Mouse (Mus musculus): Measurements from ENCODE around the gene Med12l. TPM values are rescaled to one million over a fixed set of nuclear protein-coding genes. Genes with fewer than 3 reads are reported as not detected.
A peak's percentile ranks its signal among the peaks of the same experiment; 100 is the strongest.

Med12l gene
- total and polyA plus RNA-seq, 3 experiments = 2.5 to 8.2 (median 6.9) TPM

DNA sequence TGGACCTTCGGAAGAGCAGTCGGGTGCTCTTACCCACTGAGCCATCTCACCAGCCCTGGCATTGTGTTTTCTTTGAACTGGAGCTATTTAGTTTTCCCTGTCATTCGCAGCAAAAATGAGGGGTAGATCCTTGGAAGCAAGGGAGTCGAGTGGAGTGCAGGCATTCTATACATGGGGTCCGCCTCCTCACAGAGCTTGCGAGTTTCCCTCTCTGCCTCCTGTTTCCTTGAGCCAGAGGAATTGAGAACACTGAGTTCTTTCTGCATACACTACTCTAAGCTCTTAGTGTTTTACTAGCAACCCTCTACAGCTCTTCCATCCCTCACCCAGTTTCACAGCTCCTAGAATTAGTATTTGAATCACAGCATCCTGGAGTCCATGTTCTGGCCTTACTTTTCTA is 149.8 kb downstream of the Med12l start:
- 91% methylated on average over 6 of the region's 6 CpGs for WGBS
- intact Hi-C loops (cut with DNase I) = no loop called here
- H3K36me3 ChIP-seq (ENCODE audit: control insufficient read depth, insufficient read depth, low read length) = no peaks in the 10 kb centered on the region
- no peaks in the 10 kb centered on the region for H3K4me1 ChIP-seq (ENCODE audit: control insufficient read depth, insufficient read depth, low read length)
- H3K27me3 ChIP-seq (ENCODE audit: control insufficient read depth, insufficient read depth, low read length) = no peaks in the 10 kb centered on the region
- TF ChIP-seq POLR2A (IDR thresholded peaks at IDR 0.05; ENCODE audit: insufficient read depth, low read depth, low read length) (no peak), CTCF (IDR thresholded peaks at IDR 0.05) (no peak), EP300 (IDR thresholded peaks at IDR 0.05; ENCODE audit: insufficient read depth, low read depth, low read length) (no peak)
- no peak for DNase-seq
- no peak overlapping the region for H3K9ac ChIP-seq (ENCODE audit: low read depth, low read length)
- no peaks in the 10 kb centered on the region for H3K79me2 ChIP-seq (replicated peaks; ENCODE audit: control insufficient read depth, insufficient read depth, low read length)
- no peak overlapping the region for H3K4me3 ChIP-seq
- H3K27ac ChIP-seq = no peak overlapping the region

- H3K27ac ChIP-seq = no peak overlapping the region
- no peaks in the 10 kb centered on the region for H3K79me2 ChIP-seq (replicated peaks; ENCODE audit: control insufficient read depth, insufficient read depth, low read length)
- H3K9ac ChIP-seq (ENCODE audit: low read depth, low read length) = no peak overlapping the region
- no peaks in the 10 kb centered on the region for H3K27me3 ChIP-seq (ENCODE audit: control insufficient read depth, insufficient read depth, low read length)
- H3K4me1 ChIP-seq (ENCODE audit: control insufficient read depth, insufficient read depth, low read length) = no peaks in the 10 kb centered on the region
- no peak for DNase-seq
- intact Hi-C loops (cut with DNase I) = no loop called here
- WGBS = 93% methylated on average over 5 of the region's 5 CpGs
- no peak overlapping the region for H3K4me3 ChIP-seq
- no peak for TF ChIP-seq CTCF (IDR thresholded peaks at IDR 0.05)
- no peak for TF ChIP-seq EP300 (IDR thresholded peaks at IDR 0.05; ENCODE audit: insufficient read depth, low read depth, low read length)
- no peak for TF ChIP-seq POLR2A (IDR thresholded peaks at IDR 0.05; ENCODE audit: insufficient read depth, low read depth, low read length)
- H3K36me3 ChIP-seq (ENCODE audit: control insufficient read depth, insufficient read depth, low read length) = no peaks in the 10 kb centered on the region
These were observed 151.4 kb downstream of the Med12l start for GRCm38 (mm10) chr3:59157048-59157447.

DNA sequence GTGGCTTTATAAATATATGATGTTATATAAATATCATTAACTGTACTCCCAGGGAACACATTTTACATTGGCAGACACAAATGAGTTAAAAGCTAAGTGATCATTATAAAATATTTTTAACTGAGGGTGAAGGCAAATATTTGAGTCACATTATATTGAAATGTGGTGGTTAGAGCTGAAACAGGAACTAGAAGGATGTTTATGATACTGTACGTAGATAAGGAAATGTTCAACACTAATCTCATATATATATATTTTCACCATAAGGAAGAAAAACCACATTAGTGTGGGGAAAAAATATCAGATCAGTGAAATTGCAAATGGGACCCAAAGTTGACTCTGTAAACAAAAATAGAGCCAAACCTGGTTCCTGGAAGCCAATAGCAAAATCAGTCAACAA is 154.8 kb downstream of the Med12l start:
- TF ChIP-seq POLR2A (IDR thresholded peaks at IDR 0.05; ENCODE audit: insufficient read depth, low read depth, low read length) (no peak), EP300 (IDR thresholded peaks at IDR 0.05; ENCODE audit: insufficient read depth, low read depth, low read length) (no peak), CTCF (IDR thresholded peaks at IDR 0.05) (no peak)
- no peak overlapping the region for H3K4me3 ChIP-seq
- H3K4me1 ChIP-seq (ENCODE audit: control insufficient read depth, insufficient read depth, low read length) = no peaks in the 10 kb centered on the region
- H3K79me2 ChIP-seq (replicated peaks; ENCODE audit: control insufficient read depth, insufficient read depth, low read length) = no peaks in the 10 kb centered on the region
- H3K27ac ChIP-seq = no peak overlapping the region
- H3K27me3 ChIP-seq (ENCODE audit: control insufficient read depth, insufficient read depth, low read length) = no peaks in the 10 kb centered on the region
- no peak for DNase-seq
- H3K36me3 ChIP-seq (ENCODE audit: control insufficient read depth, insufficient read depth, low read length) = no peaks in the 10 kb centered on the region
- H3K9ac ChIP-seq (ENCODE audit: low read depth, low read length) = no peak overlapping the region
- 88% methylated on average over 1 of the region's 1 CpGs for WGBS
- intact Hi-C loops (cut with DNase I) = no loop called here

- 67% methylated on average over 2 of the region's 2 CpGs for WGBS
- H3K9ac ChIP-seq (ENCODE audit: low read depth, low read length) = no peak overlapping the region
- no peaks in the 10 kb centered on the region for H3K79me2 ChIP-seq (replicated peaks; ENCODE audit: control insufficient read depth, insufficient read depth, low read length)
- intact Hi-C loops (cut with DNase I) = no loop called here
- H3K27me3 ChIP-seq (ENCODE audit: control insufficient read depth, insufficient read depth, low read length) = no peaks in the 10 kb centered on the region
- DNase-seq = no peak
- H3K27ac ChIP-seq = no peak overlapping the region
- no peak overlapping the region for H3K4me3 ChIP-seq
- no peaks in the 10 kb centered on the region for H3K36me3 ChIP-seq (ENCODE audit: control insufficient read depth, insufficient read depth, low read length)
- TF ChIP-seq POLR2A (IDR thresholded peaks at IDR 0.05; ENCODE audit: insufficient read depth, low read depth, low read length) (no peak), CTCF (IDR thresholded peaks at IDR 0.05) (no peak), EP300 (IDR thresholded peaks at IDR 0.05; ENCODE audit: insufficient read depth, low read depth, low read length) (no peak)
- peaks cover 3% of the 10 kb centered on the region; the same call in 1 of the 2 replicates for H3K4me1 ChIP-seq (ENCODE audit: control insufficient read depth, insufficient read depth, low read length)
These were observed 161.9 kb downstream of the Med12l start for GRCm38 (mm10) chr3:59167417-59168054.

GRCm38 (mm10) chr3:59168476-59168875 is 162.9 kb downstream of the Med12l start:
- TF ChIP-seq POLR2A (IDR thresholded peaks at IDR 0.05; ENCODE audit: insufficient read depth, low read depth, low read length) (no peak), EP300 (IDR thresholded peaks at IDR 0.05; ENCODE audit: insufficient read depth, low read depth, low read length) (no peak), CTCF (IDR thresholded peaks at IDR 0.05) (no peak)
- no peak overlapping the region for H3K4me3 ChIP-seq
- WGBS = 90% methylated on average over 6 of the region's 6 CpGs
- H3K36me3 ChIP-seq (ENCODE audit: control insufficient read depth, insufficient read depth, low read length) = no peaks in the 10 kb centered on the region
- H3K27me3 ChIP-seq (ENCODE audit: control insufficient read depth, insufficient read depth, low read length) = no peaks in the 10 kb centered on the region
- no peak for DNase-seq
- no peak overlapping the region for H3K9ac ChIP-seq (ENCODE audit: low read depth, low read length)
- no peak overlapping the region for H3K27ac ChIP-seq
- intact Hi-C loops (cut with DNase I) = no loop called here
- peaks cover 3% of the 10 kb centered on the region; the same call in 1 of the 2 replicates for H3K4me1 ChIP-seq (ENCODE audit: control insufficient read depth, insufficient read depth, low read length)
- H3K79me2 ChIP-seq (replicated peaks; ENCODE audit: control insufficient read depth, insufficient read depth, low read length) = no peaks in the 10 kb centered on the region

GRCm38 (mm10) chr3:59169215-59169614 is 163.6 kb downstream of the Med12l start:
- peaks cover 3% of the 10 kb centered on the region; the same call in 1 of the 2 replicates for H3K4me1 ChIP-seq (ENCODE audit: control insufficient read depth, insufficient read depth, low read length)
- no peaks in the 10 kb centered on the region for H3K27me3 ChIP-seq (ENCODE audit: control insufficient read depth, insufficient read depth, low read length)
- H3K4me3 ChIP-seq = no peak overlapping the region
- no peaks in the 10 kb centered on the region for H3K79me2 ChIP-seq (replicated peaks; ENCODE audit: control insufficient read depth, insufficient read depth, low read length)
- no peak overlapping the region for H3K27ac ChIP-seq
- no peak for DNase-seq
- WGBS = 71% methylated on average over 4 of the region's 4 CpGs
- H3K9ac ChIP-seq (ENCODE audit: low read depth, low read length) = no peak overlapping the region
- intact Hi-C loops (cut with DNase I) = no loop called here
- H3K36me3 ChIP-seq (ENCODE audit: control insufficient read depth, insufficient read depth, low read length) = no peaks in the 10 kb centered on the region
- TF ChIP-seq POLR2A (IDR thresholded peaks at IDR 0.05; ENCODE audit: insufficient read depth, low read depth, low read length) (no peak), EP300 (IDR thresholded peaks at IDR 0.05; ENCODE audit: insufficient read depth, low read depth, low read length) (no peak), CTCF (IDR thresholded peaks at IDR 0.05) (0 out of 2 replicates have a peak, but pooled peaks have one; percentile 11)

Data from heart, adult 2 months (tissue).